Mouse (Mus musculus) adrenal gland, adult 18-20 months (tissue): ENCODE data around the gene Slc25a36. TPM values are rescaled to one million over a fixed set of nuclear protein-coding genes. Genes with fewer than 3 reads are reported as not detected.
A peak's percentile ranks its signal among the peaks of the same experiment; 100 is the strongest.

ENCODE experiments used
- DNase-seq, 2 experiments: peaks; one replicate each; pipeline ENCODE4 v3.0.0; 2021 to 2022; ENCODE audit warnings: low spot score in 2 of 2
- total RNA-seq, 2 experiments: library from RNA; stranded (reverse); gene quantifications; 1 replicate in 1 of 2; 2 replicates in 1 of 2; pipeline ENCODE4 v1.2.3; 2021

The Slc25a36 gene
- total RNA-seq, 2 experiments from 2014 or later, result 61.0 to 63.9 TPM

GRCm38 (mm10) chr9:97112238-97112637, 1.3 kb upstream of the Slc25a36 start:
- DNase-seq, result no peak

- DNase-seq, result no peak
These were observed 549 bp upstream of the Slc25a36 start for GRCm38 (mm10) chr9:97111506-97111905.

GRCm38 (mm10) chr9:97106481-97107160, 4.3 kb downstream of the Slc25a36 start:
- DNase-seq, result no peak

- no peak for DNase-seq
These were observed 5.5 kb downstream of the Slc25a36 start for GRCm38 (mm10) chr9:97105400-97105985.

GRCm38 (mm10) chr9:97103376-97104061, 7.4 kb downstream of the Slc25a36 start:
- no peak for DNase-seq

- DNase-seq, result no peak
These were observed 12.0 kb downstream of the Slc25a36 start for GRCm38 (mm10) chr9:97098985-97099384.

- no peak for DNase-seq
These were observed 14.8 kb downstream of the Slc25a36 start for GRCm38 (mm10) chr9:97096180-97096579.

- DNase-seq, result no peak
These were observed 23.1 kb downstream of the Slc25a36 start for GRCm38 (mm10) chr9:97087850-97088249.

GRCm38 (mm10) chr9:97084628-97085027, 26.3 kb downstream of the Slc25a36 start:
- DNase-seq, result no peak

GRCm38 (mm10) chr9:97081106-97081862, 29.7 kb downstream of the Slc25a36 start:
- DNase-seq, result no peak

GRCm38 (mm10) chr9:97069911-97070310, 41.0 kb downstream of the Slc25a36 start:
- no peak for DNase-seq

- DNase-seq, result no peak
These were observed 41.5 kb downstream of the Slc25a36 start for GRCm38 (mm10) chr9:97069466-97069865.

GRCm38 (mm10) chr9:97068201-97069095, 42.5 kb downstream of the Slc25a36 start:
- peak; percentile 68 to 71 for DNase-seq

GRCm38 (mm10) chr9:97067761-97068160, 43.2 kb downstream of the Slc25a36 start:
- DNase-seq, result no peak

- DNase-seq, result no peak
These were observed 45.1 kb downstream of the Slc25a36 start for GRCm38 (mm10) chr9:97065885-97066284.

- no peak for DNase-seq
These were observed 45.7 kb downstream of the Slc25a36 start for GRCm38 (mm10) chr9:97065216-97065615.

GRCm38 (mm10) chr9:97064161-97064560, 46.8 kb downstream of the Slc25a36 start:
- DNase-seq, result no peak

- DNase-seq, result no peak
These were observed 49.3 kb downstream of the Slc25a36 start for GRCm38 (mm10) chr9:97061696-97062095.

GRCm38 (mm10) chr9:97056541-97057338, 54.2 kb downstream of the Slc25a36 start:
- no peak for DNase-seq

- DNase-seq, result no peak
These were observed 55.1 kb downstream of the Slc25a36 start for GRCm38 (mm10) chr9:97055906-97056305.
